Mouse (Mus musculus) embryonic facial prominence, embryonic 15.5 days (tissue): ENCODE data around the gene Maml2. TPM values are rescaled to one million over a fixed set of nuclear protein-coding genes. Genes with fewer than 3 reads are reported as not detected.

ENCODE experiments used
- ATAC-seq: fragments of 200-750 bp; cut with Nextera tagmentation; 2 replicates; pipeline ENCODE4 v1.8.0; 2017; ENCODE audit warnings: low read depth, moderate TSS enrichment; ENCODE audit not compliant: insufficient number of reproducible peaks, low FRiP score, low TSS enrichment
- H3K27ac ChIP-seq: fragments of 300-500 bp; sonication (generic); replicated peaks from 2 replicates; pipeline ENCODE4 v1.5.1; 2015; ENCODE audit warnings: mild to moderate bottlenecking, inconsistent platforms
- H3K27me3 ChIP-seq: fragments of 300-500 bp; sonication (generic); 2 replicates; pipeline ENCODE4 v1.6.1; 2015; ENCODE audit warnings: inconsistent platforms
- H3K36me3 ChIP-seq: fragments of 300-500 bp; sonication (generic); 2 replicates; pipeline ENCODE4 v1.6.1; 2015; ENCODE audit warnings: mild to moderate bottlenecking, inconsistent platforms
- H3K4me1 ChIP-seq: fragments of 300-500 bp; sonication (generic); 2 replicates; pipeline ENCODE4 v1.6.1; 2015; ENCODE audit warnings: inconsistent platforms
- H3K4me2 ChIP-seq: fragments of 300-500 bp; sonication (generic); replicated peaks from 2 replicates; pipeline ENCODE4 v1.6.1; 2015; ENCODE audit warnings: mild to moderate bottlenecking, inconsistent platforms
- H3K4me3 ChIP-seq: fragments of 300-500 bp; sonication (generic); replicated peaks from 2 replicates; pipeline ENCODE4 v1.5.1; 2015; ENCODE audit warnings: mild to moderate bottlenecking, inconsistent platforms
- H3K9ac ChIP-seq: fragments of 300-500 bp; sonication (generic); 2 replicates; pipeline ENCODE4 v1.6.1; 2015; ENCODE audit warnings: inconsistent platforms
- H3K9me3 ChIP-seq: fragments of 300-500 bp; sonication (generic); replicated peaks from 2 replicates; pipeline ENCODE4 v1.6.1; 2016; ENCODE audit warnings: inconsistent platforms
- WGBS: fragments of 180-500 bp; shearing (Covaris S2); methylation state at CpG from one replicate; pipeline ENCODE4 v1.1.7; 2015; 5-methylcytosine and 5-hydroxymethylcytosine counted together
- polyA plus RNA-seq: library from polyadenylated mRNA; unstranded; fragments of >200 nt; fragmentation: Nextera tagmentation; extraction: Ambion mirVana; gene quantifications from 2 replicates; pipeline ENCODE4 v1.2.1, GENCODE M21; 2015

Gene Maml2
- polyA plus RNA-seq, 1 experiment from 2014 or later, result 12.5 TPM

DNA sequence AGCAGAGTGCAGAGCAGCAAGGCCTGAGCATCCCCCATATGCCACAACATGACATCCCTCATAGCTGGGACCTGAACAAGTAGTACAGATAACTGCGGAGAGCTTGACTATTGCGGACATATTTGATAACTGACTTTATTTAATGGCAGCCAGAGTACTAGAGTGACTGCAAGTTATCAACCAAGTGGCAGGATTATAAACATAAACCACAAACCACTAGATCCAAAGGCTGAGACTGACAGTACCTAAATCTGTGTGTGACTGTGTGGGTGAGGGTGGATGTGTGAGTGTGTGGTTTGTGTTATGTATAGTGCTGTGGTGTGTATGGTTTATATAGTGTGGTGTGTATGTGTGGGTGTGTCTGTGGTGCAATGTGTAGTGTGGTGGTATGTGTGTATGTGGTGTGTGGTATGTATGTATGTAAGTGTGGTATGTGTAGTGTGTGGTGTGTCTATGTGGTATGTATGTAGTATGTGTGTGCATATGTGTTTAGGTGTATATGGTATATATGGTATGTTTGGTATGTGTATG lies 220.7 kb downstream of the Maml2 start:
- Histone ChIP-seq H3K4me1 (peaks cover 17% of the 10 kb centered on the region), H3K4me2 (no peak overlapping the region), H3K9ac (no peak overlapping the region), H3K9me3 (no peaks in the 10 kb centered on the region), H3K27me3 (no peaks in the 10 kb centered on the region), H3K36me3 (no peaks in the 10 kb centered on the region), H3K27ac (no peak overlapping the region), H3K4me3 (no peak overlapping the region)
- ATAC-seq, result no peak
- 93% methylated on average over 2 of the region's 2 CpGs for WGBS

- Histone ChIP-seq H3K4me1 (peaks cover 32% of the 10 kb centered on the region), H3K9me3 (no peaks in the 10 kb centered on the region), H3K4me3 (no peak overlapping the region), H3K4me2 (no peak overlapping the region), H3K27ac (0 out of 2 replicates have a peak overlapping the region, but pooled peaks have one; percentile 55), H3K9ac (no peak overlapping the region), H3K27me3 (no peaks in the 10 kb centered on the region), H3K36me3 (no peaks in the 10 kb centered on the region)
- no peak for ATAC-seq
- WGBS, result 54% methylated on average over 9 of the region's 9 CpGs
These were observed 224.5 kb downstream of the Maml2 start for GRCm38 (mm10) chr9:13522061-13522820.

GRCm38 (mm10) chr9:13523046-13523445 lies 225.3 kb downstream of the Maml2 start:
- Histone ChIP-seq H3K9ac (no peak overlapping the region), H3K4me1 (peaks cover 32% of the 10 kb centered on the region), H3K27me3 (no peaks in the 10 kb centered on the region), H3K36me3 (no peaks in the 10 kb centered on the region), H3K4me3 (no peak overlapping the region), H3K27ac (no peak overlapping the region), H3K9me3 (no peaks in the 10 kb centered on the region), H3K4me2 (no peak overlapping the region)
- ATAC-seq, result no peak
- 81% methylated on average over 3 of the region's 3 CpGs for WGBS

GRCm38 (mm10) chr9:13525075-13525474 lies 227.3 kb downstream of the Maml2 start:
- no peak overlapping the region for H3K9ac ChIP-seq
- H3K27me3 ChIP-seq, result no peaks in the 10 kb centered on the region
- 76% methylated on average over 1 of the region's 1 CpGs for WGBS
- H3K4me2 ChIP-seq, result no peak overlapping the region
- H3K4me1 ChIP-seq, result peaks cover 28% of the 10 kb centered on the region
- no peaks in the 10 kb centered on the region for H3K36me3 ChIP-seq
- ATAC-seq, result no peak
- H3K27ac ChIP-seq, result 0 out of 2 replicates have a peak overlapping the region, but pooled peaks have one; percentile 35
- H3K9me3 ChIP-seq, result no peaks in the 10 kb centered on the region
- no peak overlapping the region for H3K4me3 ChIP-seq

- H3K9ac ChIP-seq, result no peak overlapping the region
- no peak overlapping the region for H3K4me3 ChIP-seq
- no peak; the same call in 1 of the 2 replicates for ATAC-seq
- H3K4me2 ChIP-seq, result no peak overlapping the region
- H3K27ac ChIP-seq, result peak overlapping the region; percentile 35; the same call in 1 of the 2 replicates
- H3K36me3 ChIP-seq, result no peaks in the 10 kb centered on the region
- H3K4me1 ChIP-seq, result peaks cover 28% of the 10 kb centered on the region
- 49% methylated on average over 5 of the region's 5 CpGs for WGBS
- H3K9me3 ChIP-seq, result no peaks in the 10 kb centered on the region
- no peaks in the 10 kb centered on the region for H3K27me3 ChIP-seq
These were observed 228.0 kb downstream of the Maml2 start for GRCm38 (mm10) chr9:13525561-13526255.

- Histone ChIP-seq H3K27ac (no peak overlapping the region), H3K27me3 (no peaks in the 10 kb centered on the region), H3K9me3 (0 out of 2 replicates have a peak, but pooled peaks cover 7% of the 10 kb centered on the region), H3K4me2 (no peak overlapping the region), H3K36me3 (0 out of 2 replicates have a peak, but pooled peaks cover 2% of the 10 kb centered on the region), H3K4me3 (no peak overlapping the region), H3K4me1 (peaks cover 7% of the 10 kb centered on the region), H3K9ac (no peak overlapping the region)
- no peak for ATAC-seq
- 58% methylated on average over 4 of the region's 4 CpGs for WGBS
These were observed 232.8 kb downstream of the Maml2 start for GRCm38 (mm10) chr9:13530575-13530974.

- ATAC-seq, result no peak
- Histone ChIP-seq H3K36me3 (0 out of 2 replicates have a peak, but pooled peaks cover 2% of the 10 kb centered on the region), H3K27ac (no peak overlapping the region), H3K4me2 (no peak overlapping the region), H3K9me3 (0 out of 2 replicates have a peak, but pooled peaks cover 7% of the 10 kb centered on the region), H3K4me1 (peaks cover 13% of the 10 kb centered on the region), H3K4me3 (no peak overlapping the region), H3K9ac (no peak overlapping the region), H3K27me3 (no peaks in the 10 kb centered on the region)
- WGBS, result 77% methylated on average over 11 of the region's 11 CpGs
These were observed 235.4 kb downstream of the Maml2 start for GRCm38 (mm10) chr9:13533076-13533707.

- H3K27ac ChIP-seq, result 0 out of 2 replicates have a peak overlapping the region, but pooled peaks have one; percentile 17
- H3K4me1 ChIP-seq, result peaks cover 18% of the 10 kb centered on the region
- no peak overlapping the region for H3K9ac ChIP-seq
- H3K36me3 ChIP-seq, result 0 out of 2 replicates have a peak, but pooled peaks cover 2% of the 10 kb centered on the region
- H3K9me3 ChIP-seq, result 0 out of 2 replicates have a peak, but pooled peaks cover 7% of the 10 kb centered on the region
- no peaks in the 10 kb centered on the region for H3K27me3 ChIP-seq
- 27% methylated on average over 5 of the region's 5 CpGs for WGBS
- no peak overlapping the region for H3K4me3 ChIP-seq
- no peak overlapping the region for H3K4me2 ChIP-seq
- ATAC-seq, result 0 out of 2 replicates have a peak, but pooled peaks have one; percentile 39
These were observed 238.0 kb downstream of the Maml2 start for GRCm38 (mm10) chr9:13535803-13536202.

DNA sequence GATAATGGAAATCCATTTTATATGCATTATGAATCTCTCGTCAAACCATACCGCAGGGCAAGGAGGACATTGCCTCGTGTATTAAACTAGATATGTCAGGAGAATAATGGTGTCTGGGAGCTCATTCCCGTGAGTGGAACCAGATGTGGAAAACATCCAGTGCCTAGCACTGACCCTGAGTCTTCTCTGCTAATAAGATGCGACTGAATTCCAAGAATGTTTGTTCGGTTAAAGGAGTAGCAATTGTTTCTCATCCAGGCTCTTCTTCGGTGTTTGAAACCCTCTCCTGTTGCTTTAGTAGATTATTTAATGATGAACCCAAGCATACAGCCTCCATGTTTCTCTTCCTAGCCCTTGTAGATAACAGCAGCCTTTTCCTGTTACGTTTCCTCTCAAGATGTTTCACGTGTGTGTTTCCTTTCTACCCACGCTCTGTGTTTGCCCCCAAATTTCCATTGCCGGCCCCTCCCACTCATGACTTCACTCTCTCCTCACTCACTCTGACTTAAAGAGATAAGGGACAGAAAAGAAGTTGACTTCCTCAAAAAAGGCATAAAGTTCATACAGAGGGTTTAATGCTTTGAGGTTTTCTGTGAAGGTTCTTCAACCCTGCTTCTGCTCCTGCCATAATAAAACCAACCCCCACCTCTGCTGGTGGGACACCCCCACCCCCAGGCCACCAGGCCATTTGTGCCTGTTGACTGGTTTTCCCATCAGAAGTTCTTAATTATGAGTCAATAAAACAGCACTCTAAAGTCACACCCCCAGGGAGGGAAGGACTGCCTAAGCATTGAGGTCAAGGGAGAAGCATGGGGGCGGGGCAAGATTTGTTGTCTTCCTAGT lies 238.9 kb downstream of the Maml2 start:
- peaks cover 23% of the 10 kb centered on the region for H3K4me1 ChIP-seq
- peak overlapping the region; percentile 6; the same call in 1 of the 2 replicates for H3K27ac ChIP-seq
- H3K36me3 ChIP-seq, result 0 out of 2 replicates have a peak, but pooled peaks cover 2% of the 10 kb centered on the region
- H3K9ac ChIP-seq, result no peak overlapping the region
- 0 out of 2 replicates have a peak, but pooled peaks cover 7% of the 10 kb centered on the region for H3K9me3 ChIP-seq
- H3K27me3 ChIP-seq, result no peaks in the 10 kb centered on the region
- no peak overlapping the region for H3K4me3 ChIP-seq
- no peak for ATAC-seq
- 25% methylated on average over 12 of the region's 12 CpGs for WGBS
- 0 out of 2 replicates have a peak overlapping the region, but pooled peaks have one; percentile 2 for H3K4me2 ChIP-seq

GRCm38 (mm10) chr9:13538200-13538599 lies 240.4 kb downstream of the Maml2 start:
- Histone ChIP-seq H3K27ac (no peak overlapping the region), H3K4me3 (no peak overlapping the region), H3K4me1 (peaks cover 26% of the 10 kb centered on the region), H3K4me2 (no peak overlapping the region), H3K36me3 (0 out of 2 replicates have a peak, but pooled peaks cover 2% of the 10 kb centered on the region), H3K9me3 (0 out of 2 replicates have a peak, but pooled peaks cover 7% of the 10 kb centered on the region), H3K27me3 (no peaks in the 10 kb centered on the region), H3K9ac (no peak overlapping the region)
- 83% methylated on average over 7 of the region's 7 CpGs for WGBS
- ATAC-seq, result no peak
